Mouse (Mus musculus) thymus, adult 18-20 months (tissue): ENCODE data around the gene Olfr1368.

Source experiments
- DNase-seq, 2 experiments: peaks; one replicate each; pipeline ENCODE4 v3.0.0; 2022; ENCODE audit warnings: mixed read lengths in 2 of 2

Olfr1368 gene

DNA sequence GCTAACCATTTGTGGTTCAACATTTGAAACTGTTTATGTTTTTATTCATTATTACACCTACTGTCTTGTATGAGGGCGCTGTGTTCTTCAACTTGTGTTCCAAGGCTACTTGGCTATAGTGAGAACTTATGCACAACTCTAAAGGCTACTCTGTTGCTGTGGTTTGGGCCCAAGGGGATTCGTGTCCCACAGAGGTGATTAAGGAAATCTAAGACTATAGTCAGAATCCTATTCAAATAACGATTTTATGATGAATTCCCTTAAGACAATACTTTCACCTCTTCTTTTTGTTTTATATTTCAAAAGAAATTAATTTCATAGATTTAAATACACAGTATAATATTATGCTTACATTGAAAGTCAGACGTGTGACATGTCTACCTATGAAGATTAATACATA is at the start of gene Olfr1368:
Gene Olfr1368, minus strand, starts transcription at position 101 of the 400 bp plus-strand sequence.
- DNase-seq: no peak

DNA sequence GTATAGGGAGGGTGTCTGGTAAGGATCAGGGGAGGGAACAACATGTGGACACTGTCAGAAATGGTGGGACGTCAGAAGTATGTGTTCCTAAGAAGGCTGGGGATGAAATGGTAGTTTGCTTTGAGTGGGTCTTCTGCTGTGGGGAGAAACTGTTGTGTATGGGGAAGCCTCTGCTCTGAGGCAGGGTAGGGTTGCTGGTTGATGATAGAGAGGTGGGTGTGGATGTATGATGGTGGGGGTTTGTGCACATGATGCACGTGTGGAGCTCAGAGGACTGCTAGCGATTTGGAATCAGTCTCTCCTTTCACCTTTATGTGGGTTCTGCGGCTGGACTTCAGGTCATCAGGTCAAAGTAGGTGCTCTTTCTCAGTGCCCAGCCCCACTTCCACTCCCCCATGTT is 39.9 kb upstream of the Olfr1368 start:
- no peak for DNase-seq

DNA sequence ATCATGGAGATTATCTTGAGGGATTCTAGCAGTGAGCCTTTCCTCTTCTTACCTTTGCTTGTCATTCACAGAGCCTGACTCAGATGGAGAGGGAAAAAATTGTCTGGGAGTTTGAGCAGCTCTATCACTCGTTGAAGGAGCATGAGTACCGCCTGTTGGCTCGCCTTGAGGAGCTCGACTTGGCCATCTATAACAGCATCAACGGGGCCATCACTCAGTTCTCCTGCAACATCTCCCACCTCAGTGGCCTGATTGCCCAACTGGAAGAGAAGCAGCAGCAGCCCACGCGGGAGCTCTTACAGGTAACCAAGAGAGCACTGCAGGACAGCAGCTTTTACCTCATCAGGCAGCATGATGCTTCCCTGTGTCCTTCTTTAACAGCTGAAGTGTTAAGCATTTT is 38.0 kb upstream of the Olfr1368 start:
- DNase-seq: no peak

DNA sequence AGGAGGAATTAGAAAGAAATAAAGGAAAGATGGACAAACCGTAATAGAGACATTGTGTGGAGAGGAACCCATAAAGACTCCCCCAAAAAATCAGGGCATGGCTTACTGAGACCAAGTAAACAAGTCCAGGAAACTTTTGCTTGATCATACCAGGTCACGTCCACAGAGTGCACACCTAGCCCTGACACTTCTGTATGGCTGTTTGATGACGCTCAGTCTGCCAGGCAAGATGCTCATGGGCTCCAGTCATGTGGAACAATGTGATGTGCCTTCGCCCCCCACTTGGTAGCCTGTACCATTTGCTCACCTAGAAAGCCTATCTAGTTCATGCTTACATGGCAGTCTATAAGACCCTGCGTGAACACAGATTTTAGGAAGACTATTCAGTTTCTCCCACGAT is 37.4 kb upstream of the Olfr1368 start:
- no peak for DNase-seq

DNA sequence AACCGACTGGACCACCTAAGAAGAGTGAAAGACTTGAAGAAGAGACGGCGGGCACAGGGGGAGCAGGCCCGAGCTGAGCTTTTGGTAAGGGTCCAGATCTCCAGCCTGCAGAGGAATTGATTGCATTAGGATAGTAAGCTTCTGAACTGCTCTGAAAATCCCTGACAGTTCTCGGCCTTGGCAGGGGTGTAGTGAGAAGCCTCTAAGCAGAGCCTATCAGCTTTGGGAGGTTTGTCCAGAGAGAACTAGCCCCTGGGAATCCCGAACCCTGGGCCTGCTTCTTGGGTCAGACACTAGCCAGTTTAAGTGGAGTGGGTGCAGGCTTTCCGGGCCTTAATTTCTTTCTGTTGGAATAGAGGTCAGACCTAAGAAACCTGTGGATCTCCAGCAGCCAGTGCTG is 36.3 kb upstream of the Olfr1368 start:
- DNase-seq: no peak

DNA sequence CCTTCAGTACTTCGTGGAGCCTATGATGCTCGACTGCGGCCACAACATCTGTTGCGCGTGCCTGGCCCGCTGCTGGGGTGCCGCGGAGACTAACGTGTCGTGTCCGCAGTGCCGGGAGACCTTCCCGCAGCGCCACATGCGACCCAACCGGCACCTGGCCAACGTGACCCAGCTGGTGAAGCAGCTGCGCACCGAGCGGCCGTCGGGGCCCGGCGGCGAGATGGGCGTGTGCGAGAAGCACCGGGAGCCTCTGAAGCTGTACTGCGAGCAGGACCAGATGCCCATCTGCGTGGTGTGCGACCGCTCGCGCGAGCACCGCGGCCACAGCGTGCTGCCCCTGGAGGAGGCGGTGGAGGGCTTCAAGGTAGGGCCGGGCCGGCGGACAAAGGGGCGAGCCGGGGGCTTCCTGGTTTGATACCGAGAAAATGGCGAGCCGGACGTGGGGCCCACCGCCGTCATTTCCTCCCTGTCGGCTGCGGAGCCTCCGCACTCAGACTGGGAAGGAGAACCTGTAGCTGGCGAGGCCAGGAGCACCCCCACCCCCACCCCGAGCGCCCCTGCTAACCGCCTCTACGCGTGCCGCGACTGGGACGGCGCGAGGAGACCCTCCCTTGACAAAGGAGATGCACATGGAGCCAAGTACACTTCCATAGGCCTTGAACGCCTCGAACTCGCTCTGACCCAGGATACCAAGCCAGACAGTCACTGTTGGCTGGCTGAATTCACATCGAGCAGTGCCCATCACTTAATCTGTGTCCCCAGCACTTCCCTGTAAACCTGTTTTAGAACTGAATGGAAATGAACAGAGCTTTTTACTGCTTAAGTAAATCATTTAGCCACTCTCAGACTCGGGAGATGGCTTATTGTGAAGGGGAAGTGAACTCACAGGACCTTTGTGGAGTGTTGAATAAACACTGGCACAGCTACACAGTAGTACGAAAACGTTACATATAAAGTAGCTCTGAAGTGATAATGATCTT is 35.2 kb upstream of the Olfr1368 start:
- peak; percentile 73 to 80 for DNase-seq

DNA sequence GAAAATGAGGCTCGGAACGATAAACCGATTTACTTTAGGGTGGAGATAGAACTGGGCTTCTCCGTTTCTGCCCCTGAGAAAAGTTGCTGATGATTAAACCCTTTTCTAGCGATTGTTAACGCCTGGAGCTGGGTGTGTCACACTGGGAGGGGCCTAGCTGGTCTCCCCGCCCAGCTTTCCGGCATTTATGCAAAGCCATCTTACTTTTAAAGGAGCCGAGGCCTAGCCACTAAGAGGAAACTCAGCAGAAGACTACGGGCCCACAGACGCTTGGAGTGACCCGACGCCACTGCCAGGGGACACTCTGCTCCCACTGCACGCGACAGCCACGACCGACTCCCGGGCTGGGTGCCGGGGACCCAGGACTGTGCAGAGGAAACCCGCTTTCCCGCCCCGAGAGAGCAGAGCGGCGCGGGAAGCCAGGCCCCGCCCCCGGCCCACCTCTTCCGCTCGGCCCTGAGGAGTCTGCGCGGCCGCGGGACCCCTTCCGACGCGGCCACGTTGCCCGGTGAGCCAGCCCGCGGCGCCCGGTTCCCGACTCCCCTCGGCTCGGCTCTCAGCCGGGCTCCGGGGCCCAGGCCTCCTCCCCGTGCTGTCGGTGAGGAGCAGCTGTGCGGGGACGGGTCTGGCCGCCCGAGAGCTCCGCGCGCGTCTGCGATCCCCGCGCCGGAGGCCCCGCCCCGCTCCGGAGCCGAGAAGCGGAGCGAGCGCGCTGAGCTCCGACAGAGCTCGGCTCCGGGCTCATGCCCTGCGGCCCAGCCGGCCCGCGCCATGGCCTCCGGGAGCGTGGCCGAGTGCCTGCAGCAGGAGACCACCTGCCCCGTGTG is 34.3 kb upstream of the Olfr1368 start:
- peak; percentile 75 to 87 for DNase-seq

DNA sequence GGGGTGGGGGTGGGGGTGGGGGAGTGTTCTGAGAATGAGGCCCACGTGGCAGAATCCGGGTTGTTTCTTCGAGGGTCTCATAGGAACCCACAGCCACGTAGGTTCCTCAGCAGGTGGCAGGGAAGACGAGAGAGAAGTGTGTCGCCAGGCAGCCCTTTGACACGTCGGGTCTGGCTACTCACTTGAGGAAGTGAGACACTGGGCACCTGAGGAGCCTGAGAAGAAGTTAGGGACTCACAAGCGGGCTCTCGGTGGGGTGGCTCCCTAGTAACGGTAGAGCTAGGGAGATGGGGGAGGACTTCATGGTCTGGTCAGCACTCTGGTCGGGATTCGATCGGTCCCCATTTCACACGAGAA is 33.7 kb upstream of the Olfr1368 start, which contains the start of gene Trim27:
Gene Trim27, plus strand, starts transcription at position 79 of the 357 bp plus-strand sequence.
- DNase-seq: no peak

DNA sequence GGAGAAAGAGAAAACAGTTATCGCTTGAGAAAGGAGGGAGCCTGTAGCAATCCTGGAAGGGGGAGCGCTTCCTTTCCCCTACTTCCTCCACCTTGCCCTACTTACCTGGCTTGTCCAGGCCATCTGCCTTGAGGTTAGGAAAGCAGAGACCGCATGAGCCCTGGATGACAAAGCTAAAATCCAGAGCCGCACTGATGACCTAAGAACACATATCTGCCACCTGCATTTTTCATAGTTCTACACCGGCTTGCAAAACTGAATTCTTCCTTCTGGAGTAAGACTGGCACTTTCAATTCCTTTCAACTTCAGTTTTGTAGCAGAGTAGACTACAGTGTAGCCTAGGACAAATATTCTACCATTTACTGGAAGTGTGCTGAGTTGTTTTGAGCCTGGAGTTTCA is 32.7 kb upstream of the Olfr1368 start:
- no peak for DNase-seq

DNA sequence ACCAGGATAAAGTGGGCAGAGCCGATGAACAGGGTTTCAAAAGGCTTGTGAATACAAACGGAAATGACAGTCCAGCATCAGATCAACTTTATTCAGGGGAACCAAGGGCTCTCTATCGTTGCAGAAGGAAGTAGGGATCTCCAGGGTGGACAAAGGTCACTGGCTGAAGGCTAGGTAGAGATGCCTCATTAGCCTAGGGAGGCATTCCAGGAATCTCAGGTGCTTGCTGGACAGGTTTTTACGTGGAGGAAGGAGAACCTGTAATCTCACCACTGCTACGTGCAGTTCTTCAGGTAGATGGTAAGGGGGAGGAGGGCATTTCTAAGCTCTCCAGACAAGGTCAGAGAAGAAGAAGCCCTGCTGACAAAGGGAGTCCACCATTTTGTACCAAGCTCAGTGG is 32.0 kb upstream of the Olfr1368 start:
- DNase-seq: no peak

DNA sequence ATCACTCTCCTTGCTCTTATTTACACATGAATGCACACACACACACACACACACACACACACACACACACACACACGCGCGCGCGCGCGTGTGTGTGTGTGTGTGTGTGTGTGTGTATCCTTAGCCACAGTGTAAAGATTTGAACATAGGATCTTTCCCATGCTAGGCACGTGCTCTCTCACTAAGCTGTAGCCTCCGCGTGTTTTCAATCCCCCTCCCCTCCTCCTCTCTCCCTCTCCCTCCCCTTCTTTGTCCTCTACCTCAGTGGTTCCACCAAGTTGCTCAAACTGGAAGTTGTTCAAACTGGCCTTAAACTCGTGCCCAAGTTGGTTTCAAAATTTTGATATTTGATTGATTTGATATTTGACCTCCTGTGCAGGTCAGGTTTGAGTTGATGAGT is 31.1 kb upstream of the Olfr1368 start:
- no peak for DNase-seq

DNA sequence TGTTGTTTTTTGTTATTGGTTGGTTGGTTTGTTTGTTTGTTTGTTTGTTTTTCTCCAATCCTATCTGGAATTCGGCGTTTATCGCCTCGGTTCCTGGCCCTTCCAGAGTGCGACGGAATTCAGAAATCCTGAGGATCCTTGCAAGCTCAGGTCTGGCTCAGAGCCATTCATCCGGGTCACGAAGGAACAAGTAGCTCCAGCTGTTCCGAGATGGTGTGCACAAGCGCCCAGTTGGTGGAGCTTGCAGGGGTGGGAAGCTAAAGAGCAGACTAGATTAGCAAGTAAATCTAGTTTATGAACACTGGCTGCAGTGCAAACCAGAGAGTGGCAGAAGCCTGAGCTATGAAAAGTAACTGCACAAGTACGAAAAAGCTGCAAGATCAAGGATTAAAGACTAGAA is 27.4 kb upstream of the Olfr1368 start:
- DNase-seq: no peak

DNA sequence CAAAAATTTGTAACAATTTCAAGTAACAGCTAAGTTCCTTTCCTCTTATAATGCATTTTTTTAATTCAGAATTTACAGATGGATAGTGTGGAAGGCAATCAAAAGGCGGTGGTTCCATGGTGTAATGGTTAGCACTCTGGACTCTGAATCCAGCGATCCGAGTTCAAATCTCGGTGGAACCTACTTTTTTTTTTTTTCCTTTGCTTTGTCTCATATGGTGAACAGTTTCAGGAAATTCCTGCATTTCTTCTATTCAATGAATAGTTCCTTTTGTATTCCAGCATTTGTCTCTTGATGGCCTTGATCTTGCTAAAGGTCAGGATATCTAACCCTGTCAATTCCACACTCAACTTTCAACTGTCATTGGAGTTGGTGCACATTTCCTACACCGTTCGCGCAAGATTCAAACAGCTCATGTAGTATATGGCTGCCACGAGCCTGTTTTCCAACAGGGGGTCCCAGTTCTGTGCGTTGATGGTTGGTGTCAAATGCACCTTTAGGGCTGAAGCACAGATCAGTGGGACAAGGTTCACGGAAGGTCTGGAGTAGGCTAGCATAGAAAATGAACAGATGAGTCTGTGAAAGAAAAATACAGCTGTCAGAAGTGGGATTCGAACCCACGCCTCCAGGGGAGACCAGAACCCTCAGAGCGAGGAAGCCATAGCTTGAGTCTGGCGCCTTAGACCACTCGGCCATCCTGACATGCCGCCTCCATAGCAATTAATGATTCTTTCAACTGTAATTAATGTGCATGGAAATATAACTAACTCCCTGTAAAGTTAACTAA is 26.8 kb upstream of the Olfr1368 start:
- peak in 1 of 2 experiments; percentile 53 for DNase-seq

DNA sequence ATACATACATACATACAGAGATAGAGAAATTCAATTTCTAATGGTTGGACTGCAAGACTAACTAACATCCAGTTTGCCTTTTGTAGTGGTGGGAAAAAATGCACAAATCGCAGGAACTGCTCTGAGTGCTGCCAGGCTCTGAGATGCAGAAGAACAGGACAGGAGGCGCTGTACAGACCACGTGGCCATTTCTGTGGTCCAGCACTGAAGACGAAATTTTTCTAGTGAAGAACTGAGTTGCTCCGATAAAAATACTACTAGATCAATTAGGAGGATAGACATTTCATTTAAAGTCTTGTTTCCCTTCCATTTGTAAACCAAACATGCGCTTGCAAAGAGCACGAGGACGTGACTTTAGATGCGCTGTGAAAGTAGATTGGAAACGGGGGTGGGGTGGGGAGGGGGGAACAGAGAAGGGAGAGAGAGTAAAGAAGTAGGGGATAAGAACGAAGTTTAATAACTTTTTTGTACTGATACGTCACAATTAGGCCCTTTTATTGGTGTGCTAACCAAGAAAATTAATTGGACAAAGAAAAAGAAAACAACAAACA is 26.0 kb upstream of the Olfr1368 start:
- DNase-seq: no peak

DNA sequence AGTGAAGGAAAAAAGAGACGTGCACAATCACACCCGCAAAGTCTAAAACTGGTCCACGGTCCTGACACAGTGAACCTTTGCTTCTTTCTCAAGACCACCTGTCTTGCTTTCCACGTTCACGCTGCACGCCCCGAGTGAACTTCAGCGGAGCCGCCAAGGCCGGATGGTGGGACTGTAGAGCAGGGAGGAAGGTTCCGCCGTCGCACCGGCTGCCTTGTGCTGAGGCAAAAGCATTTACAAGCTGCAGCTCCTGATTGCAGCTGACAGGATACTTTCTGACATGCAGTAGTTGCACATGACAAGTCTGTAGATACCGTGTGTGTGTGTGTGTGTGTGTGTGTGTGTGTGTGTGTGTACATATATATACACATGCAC is 25.5 kb upstream of the Olfr1368 start:
- DNase-seq: no peak

DNA sequence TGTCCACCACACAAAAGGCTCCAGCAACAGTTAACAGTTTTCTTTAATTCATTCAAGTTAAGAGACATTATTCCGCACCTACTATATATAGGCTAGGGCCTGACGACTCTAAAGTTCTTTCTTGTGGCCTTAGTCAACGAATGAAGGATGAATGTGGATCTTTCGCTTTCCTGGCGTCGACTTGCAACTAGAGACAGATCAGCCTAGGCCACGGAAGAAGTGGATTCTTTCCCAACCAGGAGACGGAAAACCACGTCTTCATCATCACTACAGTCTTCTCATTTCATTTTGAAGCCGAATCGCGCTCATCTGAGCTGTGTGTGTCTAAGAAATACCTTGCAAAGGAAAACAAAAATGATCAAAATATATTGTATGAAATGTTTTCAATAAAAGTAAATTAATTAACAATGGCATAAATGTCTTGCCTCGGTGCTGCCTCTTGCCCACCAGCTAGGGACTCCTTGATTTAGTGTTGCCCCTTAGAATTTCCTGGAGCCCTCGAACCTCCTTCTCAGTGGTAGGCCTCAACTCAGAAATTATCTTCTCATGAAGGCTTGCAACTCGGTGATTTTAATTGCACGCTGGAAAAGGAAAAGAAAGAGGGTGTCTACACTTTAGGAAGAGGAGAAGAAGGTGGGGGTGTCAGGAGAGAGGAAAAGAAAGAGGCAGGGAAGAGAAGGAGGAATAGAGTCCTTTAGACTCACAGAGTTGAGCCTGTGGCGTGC is 24.9 kb upstream of the Olfr1368 start:
- DNase-seq: no peak

DNA sequence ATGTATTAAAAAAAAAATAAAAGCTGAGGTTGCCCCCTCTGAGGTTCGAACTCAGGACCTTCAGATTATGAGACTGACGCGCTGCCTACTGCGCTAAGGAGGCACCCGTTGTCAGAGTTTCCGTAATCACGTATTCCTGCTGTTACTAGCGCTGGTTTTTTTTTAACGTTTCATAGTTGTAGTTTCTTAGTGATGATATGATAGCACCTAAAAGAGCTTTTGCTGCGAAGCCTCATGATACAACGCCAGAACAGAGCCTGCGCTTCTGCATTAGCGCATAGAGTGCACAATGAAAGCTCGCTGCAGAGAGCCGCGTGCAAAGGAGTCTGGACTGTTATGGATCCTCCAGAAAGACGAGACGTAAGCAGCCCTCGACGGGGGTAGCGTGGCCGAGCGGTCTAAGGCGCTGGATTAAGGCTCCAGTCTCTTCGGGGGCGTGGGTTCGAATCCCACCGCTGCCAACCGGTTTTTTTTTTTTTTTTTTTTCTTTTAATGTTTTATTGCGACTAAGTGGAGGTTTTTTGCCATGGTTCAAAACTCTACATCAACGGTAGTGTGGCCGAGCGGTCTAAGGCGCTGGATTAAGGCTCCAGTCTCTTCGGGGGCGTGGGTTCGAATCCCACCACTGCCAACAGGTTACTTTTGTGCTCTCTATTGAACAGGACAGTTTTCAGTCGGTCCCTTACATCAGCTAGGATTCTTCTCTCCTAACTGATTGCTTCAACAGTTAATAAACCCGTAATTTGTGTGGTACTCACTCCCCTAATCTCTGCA is 24.2 kb upstream of the Olfr1368 start:
- DNase-seq: peak; percentile 60 to 75

DNA sequence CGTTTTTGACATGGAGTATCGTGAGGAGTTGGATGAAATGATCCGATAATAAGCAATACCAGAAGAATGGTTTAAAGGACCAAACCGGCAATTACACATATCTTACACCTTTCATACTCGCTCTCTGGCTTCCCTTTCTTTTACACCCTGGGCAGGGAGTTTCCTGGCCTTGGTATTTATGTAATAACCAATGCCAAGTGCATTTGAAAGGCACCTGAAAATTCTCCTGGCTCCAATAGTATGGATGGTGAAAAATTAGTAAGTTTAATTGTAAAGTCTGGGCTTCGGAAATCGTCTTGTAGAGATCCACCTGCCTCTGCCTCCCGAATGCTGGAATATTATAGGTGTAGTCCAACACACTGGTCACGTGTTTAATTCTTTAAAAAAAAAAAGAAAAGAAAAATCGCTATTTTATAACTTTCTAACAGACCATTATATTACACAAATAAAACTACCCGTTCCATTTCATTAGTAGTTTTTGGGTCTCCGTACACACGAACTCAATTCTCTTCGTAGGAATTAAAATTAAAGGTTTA is 23.5 kb upstream of the Olfr1368 start:
- no peak for DNase-seq

DNA sequence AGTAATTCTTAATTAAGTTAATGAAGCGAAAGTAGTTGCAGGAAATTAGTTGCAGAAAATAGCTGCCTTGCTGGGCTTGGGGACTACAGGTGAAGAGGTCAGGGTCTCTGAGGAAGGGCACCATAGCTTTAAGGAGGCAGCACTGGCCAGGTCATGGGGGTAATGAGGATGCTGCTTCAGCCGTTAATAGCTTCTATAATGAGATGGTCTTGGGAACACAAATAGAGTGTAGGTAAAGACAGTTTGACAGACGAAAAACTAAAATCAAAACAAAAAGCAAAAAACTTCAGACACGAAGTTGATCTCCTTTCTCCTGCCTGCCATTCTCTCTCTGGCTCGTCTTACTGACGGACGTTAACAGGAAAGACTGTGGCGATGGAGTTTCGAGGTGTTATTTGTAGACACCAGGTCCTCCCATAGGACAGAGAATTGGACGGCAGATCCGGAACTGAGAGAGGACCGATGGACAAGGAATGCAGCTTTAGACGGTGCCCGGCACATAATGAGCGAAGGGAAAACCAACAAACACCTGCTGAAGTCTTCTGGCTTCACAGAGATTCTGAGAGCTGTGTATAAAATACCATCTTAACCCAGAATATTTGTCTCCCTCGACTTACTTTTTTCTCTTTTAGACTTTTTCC is 22.8 kb upstream of the Olfr1368 start:
- no peak for DNase-seq

DNA sequence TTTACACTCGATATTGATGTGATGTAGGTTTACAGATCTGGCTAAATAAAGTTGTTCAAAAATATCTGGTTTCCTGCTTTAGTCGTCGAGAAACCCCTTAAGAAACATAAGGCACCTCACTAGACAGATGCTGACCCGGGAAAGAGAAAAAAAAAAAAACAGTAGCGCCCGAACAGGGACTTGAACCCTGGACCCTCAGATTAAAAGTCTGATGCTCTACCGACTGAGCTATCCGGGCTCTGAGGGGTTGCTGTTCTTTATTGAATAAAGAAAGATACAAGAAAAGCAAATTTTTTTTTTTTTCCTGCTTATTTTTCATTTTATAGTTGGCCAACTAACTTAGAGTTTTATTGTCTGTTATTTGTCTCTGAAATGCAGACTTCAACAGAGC is 22.2 kb upstream of the Olfr1368 start:
- DNase-seq: no peak
